Mouse (Mus musculus) heart, embryonic 15.5 days (tissue): ENCODE data around the gene Cdhr3. TPM values are rescaled to one million over a fixed set of nuclear protein-coding genes. Genes with fewer than 3 reads are reported as not detected.

ENCODE experiments used
- ATAC-seq: fragments of 200-750 bp; cut with Nextera tagmentation; replicated peaks from 2 replicates; pipeline ENCODE4 v1.8.0; 2017; ENCODE audit warnings: low read depth, moderate TSS enrichment; ENCODE audit not compliant: insufficient number of reproducible peaks, insufficient read depth, low FRiP score
- H3K27ac ChIP-seq: fragments of 300-500 bp; sonication (generic); 2 replicates; pipeline ENCODE4 v1.5.1; 2015; ENCODE audit warnings: mild to moderate bottlenecking, inconsistent platforms
- H3K27me3 ChIP-seq: fragments of 300-500 bp; sonication (generic); 2 replicates; pipeline ENCODE4 v1.6.1; 2015; ENCODE audit warnings: inconsistent platforms
- H3K36me3 ChIP-seq: fragments of 300-500 bp; sonication (generic); 2 replicates; pipeline ENCODE4 v1.6.1; 2015; ENCODE audit warnings: mild to moderate bottlenecking, inconsistent platforms
- H3K4me1 ChIP-seq: fragments of 300-500 bp; sonication (generic); replicated peaks from 2 replicates; pipeline ENCODE4 v1.6.1; 2015; ENCODE audit warnings: inconsistent platforms
- H3K4me2 ChIP-seq: fragments of 300-500 bp; sonication (generic); 2 replicates; pipeline ENCODE4 v1.6.1; 2015; ENCODE audit warnings: inconsistent platforms, mild to moderate bottlenecking, moderate library complexity
- H3K4me3 ChIP-seq: fragments of 300-500 bp; sonication (generic); 2 replicates; pipeline ENCODE4 v1.5.1; 2015; ENCODE audit warnings: mild to moderate bottlenecking, inconsistent platforms
- H3K9ac ChIP-seq: fragments of 300-500 bp; sonication (generic); 2 replicates; pipeline ENCODE4 v1.6.1; 2015; ENCODE audit warnings: mild to moderate bottlenecking, inconsistent platforms
- H3K9me3 ChIP-seq: fragments of 300-500 bp; sonication (generic); replicated peaks from 2 replicates; pipeline ENCODE4 v1.6.1; 2016; ENCODE audit warnings: inconsistent platforms
- WGBS: fragments of 180-500 bp; shearing (Covaris S2); methylation state at CpG from one replicate; pipeline ENCODE4 v1.1.7; 2015; ENCODE audit warnings: mixed read lengths; 5-methylcytosine and 5-hydroxymethylcytosine counted together
- polyA plus RNA-seq: library from polyadenylated mRNA; unstranded; fragments of >200 nt; fragmentation: Nextera tagmentation; extraction: Ambion mirVana; gene quantifications from 2 replicates; pipeline ENCODE4 v1.2.1, GENCODE M21; 2015

The Cdhr3 gene
- polyA plus RNA-seq, 1 experiment from 2014 or later: 0.37 TPM

DNA sequence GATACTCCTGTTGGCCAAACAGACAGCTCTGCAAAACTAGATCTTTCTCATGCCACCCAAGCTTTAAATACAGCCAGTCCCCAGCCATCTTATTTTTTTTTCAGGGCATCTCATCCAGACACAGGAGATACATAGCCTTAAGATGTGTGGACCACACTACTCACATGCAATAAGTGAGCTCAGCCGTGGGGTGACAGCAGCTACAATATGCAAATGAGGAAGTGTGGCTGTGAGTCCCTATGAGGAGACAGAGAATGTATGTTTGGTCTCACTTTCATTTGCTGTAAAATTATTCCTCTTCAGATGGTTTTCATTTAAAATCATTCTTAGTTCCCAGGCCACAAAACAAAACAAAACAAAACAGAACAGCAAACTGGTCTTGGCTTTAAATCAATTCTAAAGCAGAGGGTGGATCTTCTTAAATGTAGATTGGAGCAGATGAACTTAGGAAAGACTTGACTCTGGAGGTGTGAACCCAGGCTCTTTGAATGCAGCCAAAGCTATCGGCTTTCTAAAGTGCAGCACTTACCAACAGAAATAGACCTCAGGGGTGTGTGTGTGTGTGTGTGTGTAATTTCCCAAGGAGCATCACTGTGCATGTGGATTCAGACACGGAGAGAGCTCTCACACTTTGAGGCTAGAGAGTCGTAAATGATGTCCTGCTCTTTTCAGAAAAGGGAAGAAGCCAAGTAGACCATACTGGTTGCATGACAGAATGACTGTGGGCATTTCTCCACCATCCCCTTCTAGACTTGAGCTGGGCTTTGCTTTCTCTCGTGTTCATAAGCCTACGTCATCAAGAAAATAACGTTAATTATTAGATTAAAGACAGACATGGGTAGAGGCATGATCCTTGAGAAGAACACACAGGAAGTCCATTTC, 75.6 kb downstream of the Cdhr3 start:
- Histone ChIP-seq H3K9ac (no peak overlapping the region), H3K4me1 (no peaks in the 10 kb centered on the region), H3K36me3 (no peaks in the 10 kb centered on the region), H3K9me3 (no peaks in the 10 kb centered on the region), H3K4me3 (no peak overlapping the region), H3K27ac (no peak overlapping the region), H3K27me3 (0 out of 2 replicates have a peak, but pooled peaks cover 3% of the 10 kb centered on the region), H3K4me2 (no peak overlapping the region)
- 55% methylated on average over 7 of the region's 7 CpGs for WGBS
- no peak for ATAC-seq

DNA sequence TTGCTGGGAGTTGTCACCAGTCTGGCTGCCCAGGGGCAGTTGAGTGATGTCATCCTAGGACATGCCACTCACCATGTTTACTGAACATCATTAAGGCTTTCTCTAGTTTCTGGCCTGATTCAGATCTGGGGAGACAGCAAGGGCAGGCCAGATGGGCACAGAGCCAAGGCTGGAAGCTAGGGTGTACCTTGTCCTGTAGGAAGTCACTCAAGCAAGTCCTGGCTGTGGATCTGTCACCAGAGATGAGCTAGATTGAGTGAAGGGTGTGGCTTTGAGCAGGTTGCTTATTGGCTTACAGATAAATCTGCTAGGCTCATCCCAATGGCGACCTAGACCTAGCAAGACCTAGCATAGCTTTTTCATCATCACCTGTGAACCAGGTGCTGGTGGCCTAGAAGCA, 77.6 kb downstream of the Cdhr3 start:
- no peaks in the 10 kb centered on the region for H3K9me3 ChIP-seq
- WGBS: 79% methylated on average over 1 of the region's 1 CpGs
- no peaks in the 10 kb centered on the region for H3K4me1 ChIP-seq
- no peak for ATAC-seq
- no peak overlapping the region for H3K27ac ChIP-seq
- H3K27me3 ChIP-seq: 0 out of 2 replicates have a peak, but pooled peaks cover 3% of the 10 kb centered on the region
- H3K36me3 ChIP-seq: no peaks in the 10 kb centered on the region
- H3K4me2 ChIP-seq: no peak overlapping the region
- no peak overlapping the region for H3K9ac ChIP-seq
- no peak overlapping the region for H3K4me3 ChIP-seq

DNA sequence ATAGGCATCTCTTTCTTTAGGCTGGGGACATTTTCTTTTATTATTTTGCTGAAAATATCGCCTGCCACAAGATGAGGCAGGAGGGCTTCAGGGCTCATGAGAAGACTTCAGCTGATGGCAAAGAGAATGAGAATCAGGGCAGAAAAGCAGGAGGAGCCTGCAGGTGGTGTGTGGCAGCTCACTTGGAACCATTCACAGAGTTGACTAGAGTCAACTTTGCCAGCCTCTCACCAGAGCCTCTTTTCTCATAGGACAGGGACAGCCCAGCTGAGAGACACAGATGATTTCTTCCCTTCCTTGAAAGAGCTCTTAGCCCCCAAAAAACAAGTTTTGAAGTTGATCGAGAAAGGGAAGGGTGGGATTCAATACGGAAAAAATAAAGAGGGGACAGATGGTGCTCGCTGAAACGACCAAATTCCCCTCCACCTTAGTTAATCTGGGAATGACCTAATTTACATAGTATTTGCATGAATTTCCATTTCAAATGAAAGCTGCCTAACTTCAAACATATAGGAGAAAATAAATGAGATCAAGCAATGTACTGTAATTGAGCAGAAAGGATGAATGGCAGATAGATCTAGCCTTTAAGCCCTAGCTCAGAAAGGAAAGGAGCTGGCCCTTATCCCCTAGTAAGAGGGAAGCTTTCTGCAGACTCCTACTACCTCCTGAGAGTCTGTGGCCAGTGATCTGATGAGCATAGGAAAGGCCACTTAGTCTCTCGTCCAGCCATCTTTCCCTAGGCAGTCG, 78.5 kb downstream of the Cdhr3 start:
- H3K4me1 ChIP-seq: peaks cover 2% of the 10 kb centered on the region; the same call in 1 of the 2 replicates
- 0 out of 2 replicates have a peak, but pooled peaks cover 3% of the 10 kb centered on the region for H3K27me3 ChIP-seq
- H3K4me2 ChIP-seq: no peak overlapping the region
- ATAC-seq: no peak
- H3K4me3 ChIP-seq: no peak overlapping the region
- no peaks in the 10 kb centered on the region for H3K9me3 ChIP-seq
- H3K36me3 ChIP-seq: no peaks in the 10 kb centered on the region
- H3K9ac ChIP-seq: no peak overlapping the region
- 52% methylated on average over 7 of the region's 7 CpGs for WGBS
- no peak overlapping the region for H3K27ac ChIP-seq

DNA sequence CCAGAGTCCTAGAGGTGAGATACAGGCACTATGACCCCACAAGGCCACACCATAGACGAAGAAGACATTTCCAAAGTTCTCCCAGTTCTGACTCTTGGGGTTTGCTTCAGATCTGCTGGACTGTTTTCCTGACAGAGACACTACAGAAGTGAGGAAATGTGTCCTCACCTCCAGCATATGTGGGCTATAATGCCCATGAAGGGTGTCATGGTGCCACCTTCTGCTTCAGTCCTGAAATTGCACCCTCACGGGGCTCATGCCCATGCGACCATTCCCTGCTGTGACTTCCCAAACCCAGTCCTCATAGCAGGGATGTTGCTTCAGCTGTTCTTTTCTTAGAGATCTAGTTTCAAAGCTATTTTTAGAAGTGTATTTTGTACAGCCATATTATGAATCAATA, 82.6 kb downstream of the Cdhr3 start:
- WGBS: 27% methylated on average over 3 of the region's 3 CpGs
- H3K27ac ChIP-seq: no peak overlapping the region

DNA sequence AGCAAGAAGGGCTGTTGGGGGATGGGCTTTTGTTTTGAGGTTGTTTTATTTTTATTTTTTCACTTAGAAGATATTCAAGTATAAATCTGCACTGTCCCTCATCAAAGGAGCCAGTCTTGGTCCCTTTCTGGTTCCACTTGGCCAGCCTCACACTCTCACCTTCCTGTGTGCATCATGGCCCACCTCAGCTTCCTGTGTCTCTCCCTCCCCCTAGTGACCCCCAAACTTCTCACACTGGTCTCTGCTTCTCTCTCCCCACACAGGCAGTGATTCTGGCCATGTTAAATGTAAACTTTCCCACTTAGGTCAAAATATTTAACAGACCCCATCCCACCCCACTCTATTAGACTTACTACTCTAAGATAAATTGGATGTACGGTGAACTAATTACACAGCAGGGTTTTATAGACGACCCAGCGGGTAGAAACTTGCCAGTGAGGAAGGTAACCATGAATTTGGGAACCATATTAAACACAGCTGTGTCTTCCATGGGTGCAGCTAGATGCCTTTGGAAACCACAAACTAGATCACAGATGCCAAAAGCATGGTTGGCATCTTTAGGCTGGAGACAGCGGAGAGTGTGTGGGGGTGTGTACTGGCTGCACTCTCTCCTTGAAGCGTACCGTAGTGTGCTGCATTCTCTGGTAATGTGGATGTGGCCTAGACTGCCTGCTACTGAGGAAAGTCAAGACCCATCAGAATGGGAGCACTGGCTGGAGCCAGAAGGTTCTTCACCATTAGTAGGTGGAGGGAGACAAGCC, 83.3 kb downstream of the Cdhr3 start:
- no peaks in the 10 kb centered on the region for H3K27me3 ChIP-seq
- H3K4me2 ChIP-seq: no peak overlapping the region
- H3K9ac ChIP-seq: no peak overlapping the region
- no peaks in the 10 kb centered on the region for H3K9me3 ChIP-seq
- ATAC-seq: no peak
- no peak overlapping the region for H3K27ac ChIP-seq
- peaks cover 9% of the 10 kb centered on the region for H3K4me1 ChIP-seq
- 86% methylated on average over 6 of the region's 6 CpGs for WGBS
- H3K4me3 ChIP-seq: no peak overlapping the region
- no peaks in the 10 kb centered on the region for H3K36me3 ChIP-seq

More for the DNA sequence above, 82.6 kb downstream of the Cdhr3 start:
- Histone ChIP-seq H3K4me1 (peaks cover 9% of the 10 kb centered on the region), H3K36me3 (no peaks in the 10 kb centered on the region), H3K9me3 (no peaks in the 10 kb centered on the region), H3K4me3 (no peak overlapping the region), H3K27me3 (0 out of 2 replicates have a peak, but pooled peaks cover under 1% of the 10 kb centered on the region), H3K4me2 (no peak overlapping the region), H3K9ac (no peak overlapping the region)
- ATAC-seq: peak; percentile 50; the same call in 1 of the 2 replicates

DNA sequence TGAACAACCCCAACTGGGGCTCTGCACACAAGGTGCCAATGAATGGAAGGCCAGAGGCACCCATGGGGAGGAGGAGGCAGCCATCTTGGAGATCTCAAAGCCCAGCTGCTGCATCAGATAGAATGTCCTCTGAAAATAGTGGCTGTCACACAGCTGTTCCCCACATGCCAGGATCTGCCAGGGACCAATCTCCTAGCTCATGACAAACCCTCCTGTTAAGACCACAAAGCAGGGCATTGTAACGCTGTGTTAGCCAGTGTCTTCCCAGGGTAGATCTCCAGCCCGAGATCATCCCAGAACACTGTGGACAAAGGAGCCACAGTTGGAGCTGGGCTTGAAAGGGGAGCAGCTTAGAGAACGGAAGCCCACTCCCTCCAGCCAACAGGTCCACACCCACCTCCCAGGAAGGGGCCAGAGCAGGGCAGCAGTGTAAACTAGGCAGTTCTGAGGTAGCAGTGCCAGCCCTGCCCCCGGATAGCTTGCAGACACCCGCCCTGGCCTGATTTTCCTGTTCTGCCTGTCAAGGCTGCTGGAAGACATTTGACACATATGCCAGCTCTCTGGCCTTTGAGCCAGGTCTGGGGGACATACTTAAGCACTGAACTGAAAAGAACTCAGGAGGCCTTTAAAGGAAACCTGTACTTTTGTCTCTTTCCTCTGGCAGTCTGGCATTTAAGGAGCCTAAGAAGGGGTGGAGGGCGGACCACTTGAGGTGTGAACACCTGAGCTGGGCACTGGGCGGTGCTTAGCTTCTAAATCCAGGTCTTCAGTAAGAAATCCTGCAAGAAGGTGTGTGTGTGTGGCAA, 84.2 kb downstream of the Cdhr3 start:
- Histone ChIP-seq H3K27me3 (0 out of 2 replicates have a peak, but pooled peaks cover under 1% of the 10 kb centered on the region), H3K4me1 (peaks cover 9% of the 10 kb centered on the region), H3K4me2 (no peak overlapping the region), H3K9me3 (no peaks in the 10 kb centered on the region), H3K9ac (no peak overlapping the region), H3K36me3 (no peaks in the 10 kb centered on the region), H3K4me3 (no peak overlapping the region), H3K27ac (no peak overlapping the region)
- 54% methylated on average over 7 of the region's 7 CpGs for WGBS
- ATAC-seq: no peak; the same call in 1 of the 2 replicates

DNA sequence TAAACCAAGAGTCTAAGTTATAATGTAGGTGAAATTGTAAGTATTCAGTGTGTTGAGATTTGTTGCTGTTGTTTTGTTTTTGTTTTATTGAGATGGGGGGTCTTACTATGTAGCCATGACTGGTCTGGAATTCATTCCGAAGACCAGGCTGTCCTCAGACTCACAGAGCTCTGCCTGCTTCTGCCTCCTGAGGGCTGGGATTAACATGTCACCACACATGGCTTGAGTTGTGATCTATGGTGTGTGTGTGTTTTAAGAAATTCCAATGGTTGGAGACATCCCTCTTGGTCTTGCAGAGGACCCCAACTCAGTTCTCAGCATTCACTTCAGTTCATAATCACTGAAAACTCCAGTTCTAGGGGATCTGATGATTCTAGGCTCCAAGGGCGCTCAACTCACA, 85.5 kb downstream of the Cdhr3 start:
- no peaks in the 10 kb centered on the region for H3K36me3 ChIP-seq
- H3K9ac ChIP-seq: no peak overlapping the region
- H3K27me3 ChIP-seq: 0 out of 2 replicates have a peak, but pooled peaks cover 5% of the 10 kb centered on the region
- 87% methylated on average over 2 of the region's 2 CpGs for WGBS
- H3K4me1 ChIP-seq: peaks cover 9% of the 10 kb centered on the region
- no peak overlapping the region for H3K27ac ChIP-seq
- H3K4me2 ChIP-seq: no peak overlapping the region
- ATAC-seq: no peak
- no peak overlapping the region for H3K4me3 ChIP-seq
- no peaks in the 10 kb centered on the region for H3K9me3 ChIP-seq

DNA sequence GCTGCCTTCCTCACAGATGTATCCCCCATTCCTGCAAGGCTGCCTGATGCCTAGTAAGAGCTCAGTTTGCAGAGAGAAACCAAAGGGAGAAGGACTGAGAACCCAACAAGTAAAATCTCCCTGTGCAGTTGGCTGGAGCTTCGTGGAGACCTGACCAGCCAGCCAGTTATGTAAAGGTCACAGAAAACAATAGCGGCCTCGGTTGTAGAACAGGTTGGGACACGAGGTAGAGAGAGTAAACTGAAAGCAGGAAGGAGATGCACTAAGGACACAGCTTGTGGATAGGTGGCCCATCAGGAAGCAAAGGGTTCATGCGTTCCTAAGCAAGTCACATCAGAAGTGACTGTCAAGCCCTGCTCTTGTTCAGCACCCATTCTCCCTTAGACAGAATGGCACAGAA, 86.8 kb downstream of the Cdhr3 start:
- peaks cover 9% of the 10 kb centered on the region for H3K4me1 ChIP-seq
- 0 out of 2 replicates have a peak, but pooled peaks cover 5% of the 10 kb centered on the region for H3K27me3 ChIP-seq
- H3K4me2 ChIP-seq: no peak overlapping the region
- no peaks in the 10 kb centered on the region for H3K9me3 ChIP-seq
- no peaks in the 10 kb centered on the region for H3K36me3 ChIP-seq
- ATAC-seq: no peak
- no peak overlapping the region for H3K27ac ChIP-seq
- H3K9ac ChIP-seq: no peak overlapping the region
- WGBS: 75% methylated on average over 5 of the region's 5 CpGs
- H3K4me3 ChIP-seq: no peak overlapping the region

DNA sequence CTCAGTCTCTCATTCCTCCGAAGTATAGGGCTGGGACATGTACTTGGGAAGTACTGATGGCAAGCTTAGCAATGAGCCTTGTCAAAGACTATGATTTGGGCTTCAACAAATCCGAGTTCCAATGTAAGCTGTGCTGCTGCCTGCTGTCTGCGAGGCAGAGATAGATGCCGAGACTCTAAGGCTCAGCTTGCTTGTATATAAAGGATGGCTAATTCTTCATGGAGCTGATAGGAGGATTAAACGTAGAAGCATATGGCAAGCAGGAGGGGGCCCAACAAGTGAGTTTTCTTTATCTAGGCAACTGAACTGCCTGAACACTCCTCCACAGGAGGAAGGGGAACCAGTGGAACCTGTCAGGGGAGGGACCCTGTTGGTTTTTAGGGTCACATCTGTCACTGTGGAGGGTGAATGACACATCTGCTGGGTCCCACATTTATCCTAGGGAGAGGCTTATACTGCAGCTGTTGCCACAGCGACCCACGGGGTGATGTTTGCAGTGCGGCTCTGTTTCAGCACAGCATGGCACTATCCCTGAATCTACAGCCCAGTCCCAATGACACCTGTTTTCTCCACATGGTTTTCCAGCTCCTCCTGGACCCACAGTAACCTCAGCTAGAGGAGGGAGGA, 89.2 kb downstream of the Cdhr3 start:
- Histone ChIP-seq H3K4me1 (peaks cover 2% of the 10 kb centered on the region; the same call in 1 of the 2 replicates), H3K27ac (no peak overlapping the region), H3K4me2 (no peak overlapping the region), H3K36me3 (no peaks in the 10 kb centered on the region), H3K9ac (no peak overlapping the region), H3K4me3 (no peak overlapping the region), H3K9me3 (no peaks in the 10 kb centered on the region), H3K27me3 (0 out of 2 replicates have a peak, but pooled peaks cover 5% of the 10 kb centered on the region)
- WGBS: 64% methylated on average over 8 of the region's 8 CpGs
- no peak for ATAC-seq

DNA sequence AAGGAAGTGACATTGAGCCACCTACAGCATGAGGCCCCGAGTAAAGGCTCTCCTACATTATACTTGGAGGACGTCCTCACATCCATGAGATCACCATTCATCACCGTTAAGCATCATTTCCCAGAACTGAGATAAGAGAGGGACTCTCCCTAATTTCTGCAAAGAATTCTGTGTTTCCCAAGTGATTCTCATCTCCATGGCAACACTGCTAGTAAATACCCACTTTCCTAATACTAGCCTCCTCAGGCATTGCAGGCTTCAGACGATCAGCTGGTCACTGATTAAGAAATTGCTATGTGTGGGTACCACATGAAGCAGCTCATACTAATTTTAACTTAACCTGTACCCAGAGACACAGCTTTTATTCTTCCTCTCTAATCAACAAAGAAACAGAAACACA, 92.3 kb downstream of the Cdhr3 start:
- Histone ChIP-seq H3K27me3 (0 out of 2 replicates have a peak, but pooled peaks cover 5% of the 10 kb centered on the region), H3K27ac (no peak overlapping the region), H3K4me1 (peaks cover 4% of the 10 kb centered on the region), H3K9me3 (no peaks in the 10 kb centered on the region), H3K4me3 (no peak overlapping the region), H3K4me2 (no peak overlapping the region), H3K36me3 (no peaks in the 10 kb centered on the region), H3K9ac (no peak overlapping the region)
- 48% methylated on average over 4 of the region's 4 CpGs for WGBS
- ATAC-seq: no peak
